Mouse (Mus musculus) liver, adult (tissue): ENCODE measurements around the gene Tars2.

Experiments
- GATA4 ChIP-seq: IDR thresholded peaks from 2 replicates; pipeline ENCODE4 v1.6.1; 2014; ENCODE audit warnings: mild to moderate bottlenecking, low read length; ENCODE audit not compliant: insufficient replicate concordance

Tars2 gene

GRCm38 (mm10) chr3:95693821-95694807 lies 65.9 kb downstream of the Tars2 start:
- no peak for TF ChIP-seq GATA4

GRCm38 (mm10) chr3:95692677-95693076 lies 67.3 kb downstream of the Tars2 start:
- peak; percentile 66; the same call in 1 of the 2 replicates for TF ChIP-seq GATA4
